Mouse (Mus musculus) cerebellum, postnatal 36 days (tissue): ENCODE data around the gene Cacul1.
"Not testable (repeated sequence)": the region's sequence is repeated elsewhere in the genome, so short reads cannot be mapped to it uniquely, and the experiment has no call there.

Source experiments
- DNase-seq, 2 experiments: peaks; one replicate each; pipeline ENCODE4 v3.0.0; 2021 to 2022; ENCODE audit warnings: mixed read lengths in 2 of 2

Cacul1 gene

DNA sequence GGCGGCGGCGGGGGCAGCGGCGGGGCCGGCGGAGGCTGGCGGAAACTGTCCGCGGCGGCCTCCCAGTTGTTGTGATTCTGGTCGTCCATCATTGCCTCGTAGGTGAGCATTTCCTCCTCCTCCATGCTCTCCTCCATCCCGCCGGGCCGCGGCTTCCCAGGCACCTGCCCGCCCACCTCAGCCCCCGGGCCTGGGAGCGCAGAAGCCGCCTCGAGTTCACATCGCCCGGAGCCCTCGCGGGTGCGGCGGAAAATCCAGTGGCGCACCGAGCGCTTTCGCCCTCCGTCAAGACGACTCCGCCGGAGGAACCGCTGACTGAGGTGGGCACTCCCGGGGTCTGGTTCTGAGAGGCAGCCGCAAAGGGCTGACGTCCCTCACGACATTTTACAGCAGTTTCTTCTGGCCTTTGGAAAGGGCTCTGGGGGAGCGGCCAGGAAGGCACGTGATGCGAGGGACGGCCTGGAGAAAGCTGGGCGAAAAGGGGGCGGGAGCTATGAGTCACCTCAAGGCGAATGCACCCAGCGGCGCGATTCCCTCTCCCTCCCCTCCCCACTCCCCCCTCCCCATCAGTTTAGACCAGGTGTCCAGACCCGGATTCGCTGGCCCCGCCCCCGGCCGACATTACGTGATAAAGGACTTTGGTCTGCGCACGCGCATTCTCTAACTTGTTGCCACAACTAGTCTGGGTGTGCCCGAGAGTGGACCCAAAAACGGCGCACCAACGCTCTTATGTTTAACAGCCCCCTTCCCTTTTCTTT lies at the start of gene Cacul1:
Gene Cacul1, minus strand, starts transcription at position 444 of the 758 bp plus-strand sequence.
- DNase-seq, result peak; percentile 97

GRCm38 (mm10) chr19:60619420-60619819 lies 38.6 kb upstream of the Cacul1 start:
- no peak for DNase-seq

DNA sequence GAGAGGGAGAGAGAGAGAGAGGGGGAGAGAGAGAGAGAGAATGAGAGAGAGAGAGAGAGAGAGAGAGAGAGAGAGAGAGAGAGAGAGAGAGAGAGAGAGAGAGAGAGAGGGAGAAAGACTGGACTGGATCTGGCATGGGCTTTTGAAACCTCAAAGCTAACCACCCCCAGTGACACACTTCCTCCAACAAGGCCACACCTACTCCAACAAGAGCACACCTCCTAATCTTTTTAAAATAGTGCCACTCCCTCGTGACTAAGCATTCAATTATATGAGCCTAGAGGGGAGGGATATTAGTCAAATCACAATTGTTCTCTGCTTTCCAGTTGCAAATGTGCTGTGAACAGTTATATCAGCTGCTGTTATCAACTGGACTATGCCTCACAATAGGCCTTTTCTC lies 36.2 kb upstream of the Cacul1 start:
- no peak for DNase-seq

GRCm38 (mm10) chr19:60615470-60616200 lies 34.8 kb upstream of the Cacul1 start:
- peak; percentile 80 to 82 for DNase-seq

DNA sequence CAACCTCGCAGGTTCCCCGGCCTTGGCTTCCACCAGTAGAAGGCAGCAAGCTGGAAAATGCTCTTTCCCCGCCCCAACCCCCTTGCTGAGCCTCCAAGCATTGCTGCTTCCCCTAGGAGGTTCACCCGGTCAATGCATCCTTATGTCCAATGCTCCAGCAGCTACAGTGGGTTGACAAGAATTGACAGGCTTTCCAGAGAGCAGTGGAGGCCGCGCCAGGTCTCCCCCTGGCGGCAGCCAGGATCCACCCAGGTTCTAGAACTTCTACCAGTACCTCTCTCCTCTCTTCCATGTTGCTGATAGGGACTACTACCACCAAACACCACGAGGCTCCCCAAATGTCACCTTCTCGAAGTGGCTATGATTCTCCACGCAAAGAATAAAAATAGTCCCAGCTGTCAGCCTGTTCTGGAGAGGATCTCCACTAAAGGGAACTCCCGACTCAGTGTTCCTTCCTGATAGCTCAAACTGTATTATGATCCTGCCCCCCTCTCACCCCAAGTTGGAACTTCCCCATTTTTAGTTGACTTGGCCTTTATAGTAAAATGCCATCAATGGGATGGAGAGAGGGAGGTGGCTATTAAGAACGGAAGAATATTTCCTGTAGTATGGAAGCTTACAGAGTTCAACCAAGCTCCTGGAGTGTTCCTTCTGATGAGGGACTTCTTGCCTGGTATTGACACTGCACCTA lies 30.8 kb upstream of the Cacul1 start:
- DNase-seq, result peak; percentile 20

DNA sequence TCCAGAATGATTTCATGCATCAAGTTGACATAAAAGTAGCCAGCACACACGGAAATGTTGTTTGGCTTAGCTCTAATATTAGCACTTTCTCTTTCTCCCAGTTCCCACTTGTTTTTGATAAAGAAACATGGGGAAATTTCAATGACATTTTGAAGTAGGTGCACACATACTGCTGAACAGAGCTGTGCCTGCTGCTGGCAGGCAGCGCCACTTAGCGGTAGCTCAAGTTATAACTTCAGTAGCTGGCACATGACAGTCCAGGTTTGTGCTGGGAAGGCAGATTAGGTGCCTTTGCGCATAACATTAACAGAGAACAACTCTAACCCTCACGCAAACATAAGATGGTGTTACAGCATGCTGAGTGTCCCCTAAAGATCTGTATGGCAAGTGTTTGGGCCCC lies 27.9 kb upstream of the Cacul1 start:
- no peak for DNase-seq

DNA sequence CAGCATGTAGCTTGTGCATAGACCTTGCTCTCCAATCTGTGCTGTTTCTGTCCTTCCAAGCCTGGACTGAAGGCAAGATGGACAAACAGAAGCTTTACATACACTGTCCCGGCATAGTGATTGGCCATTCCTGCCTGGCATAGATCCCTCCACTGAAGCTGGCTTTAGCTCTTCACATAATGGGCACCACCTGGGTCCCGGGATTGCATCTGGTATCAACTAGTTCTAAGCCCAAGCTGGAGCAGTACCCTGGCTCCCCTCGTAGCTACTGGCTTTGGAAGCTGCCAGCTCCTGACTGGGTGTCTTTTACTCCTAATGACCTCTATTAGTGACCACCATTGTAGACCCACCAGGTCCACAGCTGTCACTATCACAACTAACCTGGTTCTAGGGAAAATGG lies 22.8 kb upstream of the Cacul1 start:
- no peak for DNase-seq

DNA sequence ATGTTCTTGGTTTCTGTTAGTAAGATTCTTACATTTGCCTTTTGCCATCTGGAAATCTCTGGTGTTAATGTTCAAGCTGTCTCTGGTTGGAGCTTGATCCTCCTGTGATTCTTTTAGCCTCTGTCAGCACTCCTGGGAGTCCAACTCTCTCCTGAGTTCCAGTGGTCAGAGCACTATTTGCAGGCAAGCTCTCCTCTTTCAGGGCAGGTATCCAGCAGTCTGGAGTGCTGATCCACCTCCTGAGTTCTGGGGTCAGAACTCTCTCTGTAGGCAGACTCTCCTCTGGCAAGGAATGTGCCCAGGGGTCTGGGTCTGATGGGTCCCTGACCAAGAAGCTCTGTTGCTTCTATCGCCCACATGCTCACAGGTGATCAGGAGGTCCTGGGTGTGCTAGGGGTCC lies 21.2 kb upstream of the Cacul1 start:
- not testable (repeated sequence) for DNase-seq

- DNase-seq, result no peak
These were observed 17.3 kb upstream of the Cacul1 start for GRCm38 (mm10) chr19:60598025-60598697.

DNA sequence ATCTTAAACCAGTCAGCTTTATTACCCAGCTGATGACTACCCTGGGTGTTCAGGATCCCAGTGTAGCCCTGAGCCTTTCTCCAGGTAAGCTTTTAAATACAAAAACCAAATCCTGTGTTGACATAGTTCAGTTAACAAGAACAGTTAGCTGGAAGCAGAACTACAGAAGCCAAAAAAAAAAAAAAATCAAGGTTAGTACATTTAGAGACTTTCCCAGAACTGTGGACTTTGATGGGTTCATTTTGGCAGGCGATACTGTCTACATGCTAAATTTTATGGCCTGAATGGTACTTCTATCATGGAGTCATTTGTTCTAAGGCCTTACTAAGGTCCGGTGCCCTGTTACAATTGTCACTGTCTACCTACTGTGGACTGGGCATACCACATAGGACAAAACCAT lies 8.8 kb upstream of the Cacul1 start:
- no peak for DNase-seq

DNA sequence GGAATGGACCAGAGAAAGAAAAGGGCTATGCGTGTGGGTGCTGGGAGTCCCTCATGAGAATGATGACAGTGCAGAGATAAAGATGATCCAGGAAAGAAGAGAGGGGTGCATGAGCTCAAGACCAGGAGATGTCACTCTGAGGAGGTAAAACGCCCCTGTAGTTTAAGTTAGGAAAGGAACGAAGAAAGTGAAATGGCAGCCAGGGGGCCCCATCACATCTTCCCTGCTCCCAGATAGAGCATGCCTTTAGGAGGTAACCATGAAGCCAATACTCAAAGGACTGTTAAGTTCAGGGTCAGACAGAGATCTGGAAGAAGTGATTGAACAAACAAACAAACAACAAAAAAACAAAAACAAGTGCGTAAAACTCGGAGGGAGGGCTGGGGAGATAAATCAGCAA lies 5.8 kb upstream of the Cacul1 start:
- no peak for DNase-seq

DNA sequence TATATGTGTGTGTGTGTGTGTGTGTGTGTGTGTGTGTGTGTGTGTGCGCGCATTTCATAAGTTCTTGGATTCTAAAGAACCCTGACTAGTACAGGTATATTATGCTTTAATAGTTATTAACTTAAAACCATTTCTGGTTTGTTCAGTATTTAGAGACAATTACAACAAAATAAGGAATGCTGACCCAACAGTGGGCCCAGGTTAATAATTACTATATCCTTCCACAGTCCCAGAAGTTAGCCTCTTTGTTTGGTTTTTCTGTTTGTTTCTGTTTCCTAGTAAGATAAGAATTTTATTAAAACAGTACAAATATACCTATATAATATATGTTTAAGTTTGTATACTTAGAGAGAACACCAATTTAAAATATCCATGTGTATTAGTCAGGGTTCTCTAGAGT lies 2.4 kb upstream of the Cacul1 start:
- DNase-seq, result no peak

- DNase-seq, result no peak
These were observed 809 bp upstream of the Cacul1 start for GRCm38 (mm10) chr19:60581377-60582290.

DNA sequence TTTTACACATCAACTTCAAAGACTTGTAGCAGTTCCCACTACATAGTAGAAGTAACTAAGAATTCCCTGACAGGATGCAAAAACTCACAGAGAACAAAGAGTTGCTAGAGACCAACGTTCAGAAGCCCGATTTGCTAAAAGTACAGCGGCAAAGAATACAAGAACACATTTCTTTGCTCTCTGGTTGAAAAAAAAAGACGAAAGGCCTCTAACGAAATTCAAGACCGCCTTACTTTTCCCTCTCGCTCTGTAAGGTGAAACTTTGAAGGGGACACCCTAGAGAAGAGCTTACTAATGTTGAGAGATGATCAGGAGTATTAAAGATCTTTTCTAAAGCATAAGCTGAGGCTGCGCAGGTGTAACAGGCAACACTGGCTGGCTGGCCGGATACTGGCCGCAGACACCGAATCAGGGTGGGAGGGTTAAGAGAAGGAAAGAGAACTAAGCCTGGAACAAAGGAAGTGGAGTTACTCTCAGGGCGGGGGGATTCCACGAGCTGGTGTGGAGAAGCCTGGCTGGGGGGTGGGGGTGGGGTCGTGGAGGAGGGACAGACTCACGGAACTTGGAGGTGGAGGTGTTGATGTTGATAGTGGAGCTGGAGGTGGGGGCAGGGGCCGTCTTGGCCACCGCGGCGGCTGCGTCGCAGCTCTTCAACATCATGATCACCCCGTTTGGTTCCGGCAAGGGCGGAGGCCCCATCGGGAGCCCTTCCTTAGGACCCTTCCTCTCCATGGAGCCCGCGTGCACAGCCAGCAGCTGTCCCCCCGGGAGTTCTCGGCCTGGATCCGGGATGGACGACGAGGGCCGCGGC lies 849 bp downstream of the Cacul1 start:
- peak in 1 of 2 experiments; percentile 20 for DNase-seq

- DNase-seq, result no peak
These were observed 4.1 kb downstream of the Cacul1 start for GRCm38 (mm10) chr19:60576741-60577140.

DNA sequence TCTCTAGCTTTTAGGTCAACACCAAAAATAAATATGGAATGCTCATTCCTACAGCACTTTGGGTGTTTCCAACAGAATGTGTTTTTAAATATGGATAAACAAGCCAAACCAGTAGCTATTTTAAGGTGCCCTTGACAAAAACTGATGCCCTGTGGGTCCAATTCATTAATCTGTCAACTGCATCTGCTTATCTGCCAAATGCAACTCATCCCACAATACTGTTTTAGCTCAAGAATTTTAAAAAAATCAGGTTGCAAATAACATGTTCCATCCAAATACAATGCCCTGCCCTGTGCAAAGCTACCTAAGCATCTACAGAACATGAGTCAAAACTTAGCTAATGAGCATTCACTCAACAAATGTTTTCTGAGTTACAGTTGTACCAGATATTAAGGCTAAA lies 20.3 kb downstream of the Cacul1 start:
- DNase-seq, result no peak

DNA sequence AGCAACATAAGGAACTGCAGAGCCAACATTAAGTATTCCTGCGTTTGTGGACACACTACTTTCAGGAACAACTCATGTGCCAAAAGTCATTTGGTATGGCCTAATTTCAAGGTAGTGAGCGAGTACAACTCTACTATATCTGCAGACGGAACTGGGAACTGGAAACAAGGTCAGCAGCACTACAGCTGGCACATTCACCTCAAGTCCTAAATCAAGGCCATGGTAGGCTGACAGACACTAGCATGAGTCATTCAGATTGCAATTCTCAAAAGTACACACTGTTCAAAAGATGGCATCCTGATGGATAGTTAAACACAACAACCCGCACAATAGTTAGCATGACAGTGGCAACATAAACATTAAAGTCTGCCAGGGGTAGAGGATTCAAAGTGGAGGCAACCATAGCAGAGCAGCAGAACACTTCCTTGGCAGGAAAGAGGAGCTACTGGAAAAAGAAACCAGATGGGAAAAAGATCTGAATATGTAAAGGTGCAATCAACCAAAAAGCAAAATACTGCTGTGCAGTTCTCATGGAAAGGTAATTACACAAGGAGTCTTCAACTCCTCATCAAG lies 25.9 kb downstream of the Cacul1 start:
- DNase-seq, result no peak

DNA sequence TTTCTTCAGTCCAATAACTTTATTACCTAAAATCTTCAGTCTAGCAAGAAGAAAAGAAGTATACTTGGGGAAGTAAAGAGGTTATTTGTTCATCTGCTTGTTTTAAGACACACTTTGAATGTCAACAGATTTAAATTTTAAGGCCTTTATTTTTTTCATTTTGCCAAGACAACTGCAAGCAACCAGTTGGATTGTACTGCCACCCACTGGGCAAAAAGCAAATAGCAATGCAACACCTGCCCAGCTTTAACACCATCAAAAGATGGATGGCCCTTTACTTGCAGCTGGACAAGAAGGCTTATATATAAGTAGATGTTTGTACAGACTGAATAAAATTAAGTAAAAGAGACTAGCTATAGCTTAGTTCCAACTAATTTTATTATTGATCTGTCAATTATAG lies 27.3 kb downstream of the Cacul1 start:
- DNase-seq, result peak; percentile 56 to 58

DNA sequence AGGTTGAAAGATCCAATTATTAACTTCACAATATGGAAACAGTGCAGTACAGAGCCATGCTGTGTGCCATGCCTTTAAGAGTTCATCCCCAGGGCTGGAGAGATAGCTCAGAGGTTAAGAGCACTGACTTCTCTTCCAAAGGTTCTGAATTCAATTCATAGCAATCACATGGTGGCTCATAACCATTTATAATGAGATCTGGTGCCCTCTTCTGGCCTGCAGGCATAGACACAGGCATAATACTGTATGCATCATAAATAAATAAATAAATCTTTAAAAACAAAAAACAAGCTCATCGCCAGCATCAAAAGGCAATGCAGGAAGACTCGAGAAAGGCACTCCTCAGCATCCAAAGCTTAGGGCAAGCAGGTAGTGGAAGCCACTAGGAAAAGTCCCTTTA lies 37.5 kb downstream of the Cacul1 start:
- no peak for DNase-seq

GRCm38 (mm10) chr19:60531897-60532296 lies 48.9 kb downstream of the Cacul1 start:
- no peak for DNase-seq

- no peak for DNase-seq
These were observed 50.7 kb downstream of the Cacul1 start for GRCm38 (mm10) chr19:60530171-60530570.
